Mouse (Mus musculus) forebrain, embryonic 10.5 days (tissue): ENCODE results near the gene Dpf3. TPM values are rescaled to one million over a fixed set of nuclear protein-coding genes. Genes with fewer than 3 reads are reported as not detected.

Source experiments
- DNase-seq: peaks from one replicate; pipeline ENCODE4 v3.0.0-alpha.2; 2017; ENCODE audit warnings: low spot score; ENCODE audit errors: extremely low spot score
- H3K27ac ChIP-seq: fragments of 300-500 bp; sonication (generic); 2 replicates; pipeline ENCODE4 v1.5.1; 2016; ENCODE audit warnings: mild to moderate bottlenecking
- H3K27me3 ChIP-seq: fragments of 300-500 bp; sonication (generic); 2 replicates; pipeline ENCODE4 v1.6.1; 2016; ENCODE audit warnings: mild to moderate bottlenecking; ENCODE audit not compliant: poor library complexity, severe bottlenecking
- H3K36me3 ChIP-seq: fragments of 300-500 bp; sonication (generic); replicated peaks from 2 replicates; pipeline ENCODE4 v1.6.1; 2016; ENCODE audit warnings: mild to moderate bottlenecking, moderate library complexity
- H3K4me1 ChIP-seq: fragments of 300-500 bp; sonication (generic); 2 replicates; pipeline ENCODE4 v1.6.1; 2016
- H3K4me3 ChIP-seq: fragments of 300-500 bp; sonication (generic); 2 replicates; pipeline ENCODE4 v1.5.1; 2016; ENCODE audit warnings: mild to moderate bottlenecking, moderate library complexity
- H3K9me3 ChIP-seq: fragments of 300-500 bp; sonication (generic); 2 replicates; pipeline ENCODE4 v1.6.1; 2016; ENCODE audit warnings: mild to moderate bottlenecking, moderate library complexity
- WGBS: fragments of 180-500 bp; shearing (Covaris S2); methylation state at CpG from one replicate; pipeline ENCODE4 v1.1.7; 2016; 5-methylcytosine and 5-hydroxymethylcytosine counted together
- polyA plus RNA-seq: library from polyadenylated mRNA; unstranded; fragments of >200 nt; fragmentation: Nextera tagmentation; extraction: Ambion mirVana; gene quantifications from 2 replicates; pipeline ENCODE4 v1.2.1, GENCODE M21; 2016

Dpf3 gene
- polyA plus RNA-seq, 1 experiment from 2014 or later = 2.2 TPM

DNA sequence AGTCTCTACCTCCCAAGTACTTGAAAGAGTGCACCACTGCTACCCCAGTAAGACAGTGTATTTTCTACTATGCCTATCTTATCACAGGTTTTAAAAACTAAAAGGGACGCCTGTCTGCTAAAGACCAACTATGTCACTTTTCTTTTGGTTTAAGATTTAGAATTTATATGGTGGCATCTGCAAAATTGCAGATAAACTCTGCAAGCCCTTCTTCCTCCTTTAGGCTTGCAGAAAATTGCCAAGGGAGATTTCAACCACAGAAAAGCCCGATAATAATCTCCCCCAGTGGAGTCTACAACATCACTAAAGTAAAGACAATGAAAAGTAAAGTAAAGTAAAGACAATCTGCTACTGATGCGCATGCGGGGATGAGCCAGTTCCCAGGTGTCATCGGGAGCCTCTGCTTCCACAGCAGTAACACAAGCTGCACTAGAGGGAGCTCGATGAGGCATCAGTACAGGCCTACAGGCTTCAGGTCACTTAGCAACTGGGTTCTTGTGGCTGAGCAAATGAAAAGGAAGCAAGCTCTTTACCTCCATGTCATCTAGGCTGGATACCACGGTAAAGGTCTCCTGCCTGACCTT, 7.6 kb downstream of the Dpf3 start:
- no peak overlapping the region for H3K27ac ChIP-seq
- H3K36me3 ChIP-seq = no peaks in the 10 kb centered on the region
- peaks cover 23% of the 10 kb centered on the region for H3K4me1 ChIP-seq
- peaks cover 22% of the 10 kb centered on the region for H3K27me3 ChIP-seq
- no peak overlapping the region for H3K4me3 ChIP-seq
- DNase-seq = no peak
- no peaks in the 10 kb centered on the region for H3K9me3 ChIP-seq
- 77% methylated on average over 7 of the region's 7 CpGs for WGBS

- peaks cover 14% of the 10 kb centered on the region for H3K27me3 ChIP-seq
- no peak for DNase-seq
- no peak overlapping the region for H3K27ac ChIP-seq
- peaks cover 20% of the 10 kb centered on the region for H3K4me1 ChIP-seq
- no peak overlapping the region for H3K4me3 ChIP-seq
- 90% methylated on average over 1 of the region's 1 CpGs for WGBS
- no peaks in the 10 kb centered on the region for H3K9me3 ChIP-seq
- no peaks in the 10 kb centered on the region for H3K36me3 ChIP-seq
These were observed 8.4 kb downstream of the Dpf3 start for GRCm38 (mm10) chr12:83479140-83479539.

- peaks cover 16% of the 10 kb centered on the region for H3K27me3 ChIP-seq
- H3K27ac ChIP-seq = no peak overlapping the region; the same call in 1 of the 2 replicates
- H3K4me3 ChIP-seq = no peak overlapping the region
- 73% methylated on average over 10 of the region's 10 CpGs for WGBS
- H3K36me3 ChIP-seq = no peaks in the 10 kb centered on the region
- no peaks in the 10 kb centered on the region for H3K9me3 ChIP-seq
- peaks cover 28% of the 10 kb centered on the region for H3K4me1 ChIP-seq
- DNase-seq = no peak
These were observed 11.2 kb downstream of the Dpf3 start for GRCm38 (mm10) chr12:83476277-83476676.

DNA sequence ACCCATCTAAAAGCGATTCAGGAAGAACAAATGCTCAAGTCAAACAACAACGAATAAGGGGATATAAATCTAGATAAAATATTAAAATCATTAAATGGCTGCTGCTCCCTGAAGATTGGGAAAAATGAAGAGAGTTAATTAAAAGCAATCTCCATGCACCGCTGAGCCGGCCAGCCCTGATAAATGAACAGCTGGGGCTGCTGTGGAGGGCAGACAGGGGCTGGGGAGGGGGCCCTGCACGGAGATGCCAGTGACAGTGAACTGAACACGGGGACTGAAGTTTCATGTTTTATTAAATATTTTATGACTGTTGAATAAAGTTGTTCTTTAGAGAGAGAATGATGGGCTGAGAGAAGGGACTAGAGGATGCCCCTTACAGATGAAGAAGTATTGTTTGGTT, 12.1 kb downstream of the Dpf3 start:
- H3K9me3 ChIP-seq = no peaks in the 10 kb centered on the region
- H3K27me3 ChIP-seq = peaks cover 21% of the 10 kb centered on the region
- H3K4me3 ChIP-seq = no peak overlapping the region
- DNase-seq = no peak
- 73% methylated on average over 6 of the region's 6 CpGs for WGBS
- H3K36me3 ChIP-seq = no peaks in the 10 kb centered on the region
- H3K27ac ChIP-seq = no peak overlapping the region
- peaks cover 34% of the 10 kb centered on the region for H3K4me1 ChIP-seq

GRCm38 (mm10) chr12:83473987-83474600, 13.4 kb downstream of the Dpf3 start:
- peaks cover 21% of the 10 kb centered on the region for H3K27me3 ChIP-seq
- WGBS = 62% methylated on average over 5 of the region's 5 CpGs
- H3K36me3 ChIP-seq = no peaks in the 10 kb centered on the region
- no peak for DNase-seq
- no peaks in the 10 kb centered on the region for H3K9me3 ChIP-seq
- no peak overlapping the region for H3K27ac ChIP-seq
- H3K4me3 ChIP-seq = no peak overlapping the region
- H3K4me1 ChIP-seq = peaks cover 39% of the 10 kb centered on the region

GRCm38 (mm10) chr12:83471760-83472159, 15.8 kb downstream of the Dpf3 start:
- DNase-seq = no peak
- Histone ChIP-seq H3K36me3 (no peaks in the 10 kb centered on the region), H3K9me3 (no peaks in the 10 kb centered on the region), H3K27me3 (peaks cover 21% of the 10 kb centered on the region), H3K27ac (no peak overlapping the region), H3K4me1 (peaks cover 44% of the 10 kb centered on the region), H3K4me3 (no peak overlapping the region)
- WGBS = 93% methylated on average over 7 of the region's 7 CpGs

DNA sequence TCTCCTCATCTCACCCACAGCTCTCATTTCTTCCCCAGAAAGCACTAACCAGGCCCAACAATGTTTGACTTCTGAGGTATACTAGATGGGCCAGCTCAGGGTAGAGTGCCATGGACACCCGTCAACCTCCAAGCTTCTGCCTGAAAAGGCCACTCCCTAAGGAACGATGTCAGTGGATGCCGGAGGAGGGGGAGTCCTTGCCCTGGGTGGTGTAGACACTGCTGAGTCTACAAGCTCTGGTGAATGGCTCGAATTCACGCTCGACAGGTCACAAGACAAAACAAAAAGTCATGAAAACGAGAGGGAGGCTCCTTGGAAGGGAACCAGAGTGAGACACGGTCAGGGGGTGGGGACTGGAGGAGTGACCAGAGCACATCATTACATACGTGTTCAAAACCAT, 17.4 kb downstream of the Dpf3 start:
- Histone ChIP-seq H3K9me3 (no peaks in the 10 kb centered on the region), H3K27me3 (peaks cover 21% of the 10 kb centered on the region), H3K4me1 (peaks cover 36% of the 10 kb centered on the region), H3K36me3 (no peaks in the 10 kb centered on the region), H3K27ac (no peak overlapping the region), H3K4me3 (no peak overlapping the region)
- DNase-seq = no peak
- 43% methylated on average over 9 of the region's 9 CpGs for WGBS

GRCm38 (mm10) chr12:83466508-83467430, 20.7 kb downstream of the Dpf3 start:
- Histone ChIP-seq H3K27ac (0 out of 2 replicates have a peak overlapping the region, but pooled peaks have one; percentile 6), H3K4me3 (no peak overlapping the region), H3K4me1 (peaks cover 24% of the 10 kb centered on the region), H3K9me3 (no peaks in the 10 kb centered on the region), H3K27me3 (peaks cover 10% of the 10 kb centered on the region), H3K36me3 (no peaks in the 10 kb centered on the region)
- WGBS = 37% methylated on average over 6 of the region's 6 CpGs
- no peak for DNase-seq

- no peak overlapping the region for H3K27ac ChIP-seq
- H3K27me3 ChIP-seq = peaks cover 3% of the 10 kb centered on the region; the same call in 1 of the 2 replicates
- no peaks in the 10 kb centered on the region for H3K36me3 ChIP-seq
- peaks cover 21% of the 10 kb centered on the region for H3K4me1 ChIP-seq
- no peak overlapping the region for H3K4me3 ChIP-seq
- no peak for DNase-seq
- no peaks in the 10 kb centered on the region for H3K9me3 ChIP-seq
- 87% methylated on average over 4 of the region's 4 CpGs for WGBS
These were observed 21.5 kb downstream of the Dpf3 start for GRCm38 (mm10) chr12:83466053-83466452.

GRCm38 (mm10) chr12:83460272-83460671, 27.2 kb downstream of the Dpf3 start:
- no peaks in the 10 kb centered on the region for H3K27me3 ChIP-seq
- no peak for DNase-seq
- WGBS = 89% methylated on average over 3 of the region's 3 CpGs
- no peaks in the 10 kb centered on the region for H3K36me3 ChIP-seq
- 0 out of 2 replicates have a peak, but pooled peaks cover 5% of the 10 kb centered on the region for H3K4me1 ChIP-seq
- no peak overlapping the region for H3K27ac ChIP-seq
- H3K4me3 ChIP-seq = no peak overlapping the region
- H3K9me3 ChIP-seq = no peaks in the 10 kb centered on the region

DNA sequence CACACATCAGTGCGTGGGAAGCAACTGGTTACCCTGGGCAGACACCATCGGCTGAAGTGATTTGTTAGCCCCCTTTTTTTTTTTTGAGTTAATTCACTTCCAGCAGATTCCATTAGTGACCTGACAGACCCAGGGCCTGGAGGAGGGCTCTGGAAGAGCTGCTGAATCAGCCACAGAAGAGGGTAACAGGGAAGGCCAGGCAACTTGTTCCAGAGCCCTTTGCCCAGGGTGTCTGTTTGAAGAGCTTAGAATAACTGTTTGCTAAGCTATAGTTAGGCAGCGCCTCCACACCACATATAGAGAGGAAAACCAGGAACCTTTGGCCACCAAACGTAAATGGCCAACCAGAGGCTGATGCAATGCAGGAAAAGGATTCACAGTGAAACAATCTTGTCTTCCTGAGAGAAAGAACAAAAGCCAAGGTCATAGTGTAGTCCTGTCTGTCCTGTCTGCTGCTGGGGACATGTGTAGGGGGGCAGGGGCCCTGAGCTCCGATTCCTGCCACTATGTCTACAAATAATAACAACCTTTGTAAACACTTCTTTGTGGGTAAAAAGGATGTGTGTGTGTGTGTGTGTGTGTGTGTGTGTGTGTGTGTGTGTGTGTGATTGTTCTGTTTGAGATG, 32.7 kb downstream of the Dpf3 start:
- no peak overlapping the region for H3K27ac ChIP-seq
- DNase-seq = no peak
- 0 out of 2 replicates have a peak, but pooled peaks cover 5% of the 10 kb centered on the region for H3K4me1 ChIP-seq
- H3K36me3 ChIP-seq = no peaks in the 10 kb centered on the region
- H3K9me3 ChIP-seq = no peaks in the 10 kb centered on the region
- H3K27me3 ChIP-seq = no peaks in the 10 kb centered on the region
- WGBS = 82% methylated on average over 5 of the region's 5 CpGs
- no peak overlapping the region for H3K4me3 ChIP-seq

GRCm38 (mm10) chr12:83451850-83452249, 35.7 kb downstream of the Dpf3 start:
- no peak for DNase-seq
- Histone ChIP-seq H3K36me3 (no peaks in the 10 kb centered on the region), H3K4me3 (no peak overlapping the region), H3K27ac (no peak overlapping the region), H3K27me3 (no peaks in the 10 kb centered on the region), H3K4me1 (no peaks in the 10 kb centered on the region; the same call in 1 of the 2 replicates), H3K9me3 (no peaks in the 10 kb centered on the region)
- WGBS = 59% methylated on average over 8 of the region's 8 CpGs
